Mouse (Mus musculus) liver, adult 2 months (tissue): Measurements from ENCODE around the gene Sqor.

Source experiments
- CTCF ChIP-seq: fragments of 200-500 bp; IDR thresholded peaks from 2 replicates; pipeline ENCODE4 v1.5.1; 2011; ENCODE audit warnings: low read depth, low read length, control low read depth
- POLR2A ChIP-seq: fragments of 200-500 bp; IDR thresholded peaks from 2 replicates; pipeline ENCODE4 v1.6.1; 2011; ENCODE audit warnings: low read length, control low read depth; ENCODE audit not compliant: insufficient read depth; ENCODE audit errors: extremely low read depth

DNA sequence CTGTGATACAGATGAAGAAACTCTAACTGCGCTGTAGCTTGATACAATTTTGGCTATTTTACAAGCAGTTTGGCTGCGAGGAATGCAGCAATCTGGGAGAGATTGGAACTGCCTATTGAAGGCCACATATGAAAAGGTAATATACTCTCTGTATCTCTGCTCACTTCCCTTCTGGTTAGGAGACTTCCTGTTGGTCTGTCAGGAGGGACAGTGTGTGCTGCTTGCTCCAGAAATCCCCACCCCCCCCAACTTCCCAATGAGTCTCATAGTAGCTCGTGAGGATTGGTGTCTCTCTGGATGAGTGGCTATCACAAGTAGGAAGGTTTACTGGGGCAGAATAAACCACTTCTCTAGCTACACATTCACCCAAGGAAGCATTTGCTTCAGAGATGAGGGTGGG, 2.0 kb upstream of the Sqor start:
- TF ChIP-seq CTCF (no peak), POLR2A (no peak)
